Mouse (Mus musculus): Measurements from ENCODE around the gene Eif5. TPM values are rescaled to one million over a fixed set of nuclear protein-coding genes. Genes with fewer than 3 reads are reported as not detected.
"Not testable (repeated sequence)": the region's sequence is repeated elsewhere in the genome, so short reads cannot be mapped to it uniquely, and the experiment has no call there.

Gene Eif5
- total RNA-seq, 2 experiments from 2014 or later = 123 to 146 TPM

DNA sequence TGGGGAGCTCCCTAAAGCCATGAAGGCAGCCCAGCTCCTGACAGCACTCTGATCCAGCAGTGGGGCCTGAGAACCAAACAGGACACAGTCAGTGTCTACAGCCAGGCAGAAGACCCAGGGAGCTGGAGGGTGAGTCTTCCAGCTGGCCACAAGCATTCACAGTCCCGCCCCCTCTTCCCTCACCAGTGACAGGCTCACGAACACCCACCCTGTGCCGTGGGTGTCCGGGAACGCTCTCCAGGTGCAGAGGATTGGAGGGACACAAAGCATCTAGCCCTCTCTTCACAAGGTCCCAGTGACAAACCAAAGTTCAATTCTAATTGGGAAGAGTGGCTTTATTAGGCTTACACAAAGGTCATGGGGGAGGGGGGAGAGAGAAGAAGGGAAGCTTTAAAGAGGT, 18.0 kb upstream of the Eif5 start:
- intact Hi-C loops (cut with DNase I) = no loop called here
- no peak for DNase-seq

DNA sequence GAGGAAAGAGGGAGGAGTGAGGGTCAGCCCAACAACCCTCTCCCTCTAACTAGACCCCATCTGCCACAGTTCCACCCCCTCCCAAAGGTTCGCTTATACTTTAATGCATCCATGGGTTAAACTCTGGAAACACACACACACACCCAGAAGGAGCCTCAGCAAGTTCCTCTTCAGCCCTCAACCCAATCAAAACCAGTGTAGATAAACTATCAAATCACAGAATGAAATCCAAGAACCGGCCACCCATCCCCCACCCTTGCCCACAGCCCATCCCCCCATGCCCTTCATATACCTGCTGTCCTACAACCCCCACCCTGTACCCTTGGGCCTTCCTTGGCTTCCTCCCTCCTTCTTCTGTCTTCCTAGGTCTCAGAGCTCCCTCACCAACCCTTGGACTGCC, 16.8 kb upstream of the Eif5 start:
- DNase-seq = no peak
- intact Hi-C loops (cut with DNase I) = no loop called here

DNA sequence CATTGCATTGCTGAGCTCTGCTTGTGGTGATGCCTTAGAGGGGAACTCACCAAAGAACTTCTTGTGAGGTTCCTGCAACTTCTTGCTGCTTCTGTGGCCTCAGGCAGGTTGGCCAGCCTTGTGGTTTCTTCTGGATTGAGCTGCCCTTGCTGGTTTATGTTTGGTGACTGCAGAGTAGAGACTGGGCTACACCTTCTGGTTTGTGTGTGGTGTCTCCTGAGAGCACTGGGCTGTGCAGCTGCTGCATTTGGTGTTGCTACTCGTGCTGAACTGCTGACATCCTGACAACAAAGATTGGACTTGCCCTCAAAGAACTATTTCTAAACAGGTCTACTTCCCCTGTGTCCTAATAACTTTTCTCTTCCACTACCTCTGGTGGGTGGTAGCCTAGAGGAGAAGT, 13.3 kb upstream of the Eif5 start:
- intact Hi-C loops (cut with DNase I) = no loop called here
- DNase-seq = no peak

DNA sequence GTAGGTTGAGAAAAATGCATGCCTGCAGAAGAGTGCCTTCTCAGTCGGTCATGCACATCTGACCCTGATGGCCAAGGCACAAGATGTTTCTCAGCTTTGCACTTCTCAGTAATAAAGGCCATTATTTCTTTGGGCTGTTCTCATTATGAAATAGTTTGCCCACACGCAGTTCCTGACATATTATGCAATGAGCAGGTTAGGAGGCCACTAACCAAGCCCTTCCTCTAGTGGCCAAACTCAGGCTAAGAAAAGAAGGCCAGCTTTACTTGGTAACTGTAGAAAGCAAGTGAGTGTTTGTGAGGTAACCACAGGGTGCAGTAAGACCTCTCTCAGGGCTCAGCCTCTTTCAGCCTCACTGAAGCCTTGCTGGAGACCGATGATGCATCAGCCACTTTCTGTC, 12.9 kb upstream of the Eif5 start:
- DNase-seq = no peak
- intact Hi-C loops (cut with DNase I) = no loop called here

DNA sequence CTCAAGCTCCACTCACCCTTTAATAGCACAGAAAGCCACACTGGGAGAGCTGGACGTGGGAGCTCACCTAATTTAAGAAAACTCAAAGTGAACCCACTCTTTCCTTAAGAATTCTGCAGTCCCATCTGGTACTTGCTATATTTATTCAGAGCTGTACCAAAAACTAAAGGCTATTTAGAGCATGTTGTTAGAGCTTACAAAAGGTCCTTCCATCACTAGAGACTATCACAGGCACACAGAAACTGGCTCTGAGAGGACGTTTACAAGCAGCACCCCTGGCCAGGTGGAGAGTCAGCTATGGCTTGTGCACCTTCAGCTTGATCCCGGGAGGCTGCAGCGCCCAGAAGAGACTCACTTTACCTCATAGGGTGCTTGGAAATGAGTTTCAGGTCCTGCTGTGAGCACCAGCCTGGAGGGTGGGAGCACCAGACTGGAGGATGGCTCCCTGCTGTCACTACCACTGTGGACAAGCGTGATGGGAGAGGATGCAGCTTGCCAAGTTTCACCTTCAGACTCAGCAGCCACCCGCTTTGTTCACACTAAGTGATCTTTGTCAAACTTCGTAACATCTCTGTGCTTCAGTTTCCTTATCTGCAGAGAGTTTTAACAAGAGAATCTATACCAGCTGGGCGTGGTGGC, 10.1 kb upstream of the Eif5 start:
- intact Hi-C loops (cut with DNase I) = no loop called here
- no peak for DNase-seq

DNA sequence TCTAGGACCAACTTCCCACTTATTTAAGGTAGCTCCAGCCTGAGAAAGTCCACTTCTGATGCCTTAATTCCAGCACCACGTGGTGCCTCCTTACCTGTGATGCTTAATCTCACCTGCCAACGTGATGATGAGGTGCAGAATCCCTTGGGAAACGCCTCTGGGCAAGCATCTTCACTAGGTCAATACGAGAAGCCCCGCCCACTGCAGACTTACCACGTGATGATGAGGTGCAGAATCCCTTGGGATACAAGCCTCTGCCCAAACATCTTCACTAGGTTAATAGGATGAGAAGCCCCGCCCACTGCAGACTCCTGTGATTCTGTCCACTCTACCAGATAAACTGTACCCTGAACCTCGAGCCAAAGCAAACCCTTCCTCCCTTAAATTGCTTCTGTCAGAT, 8.6 kb upstream of the Eif5 start:
- no peak for DNase-seq
- intact Hi-C loops (cut with DNase I) = no loop called here

DNA sequence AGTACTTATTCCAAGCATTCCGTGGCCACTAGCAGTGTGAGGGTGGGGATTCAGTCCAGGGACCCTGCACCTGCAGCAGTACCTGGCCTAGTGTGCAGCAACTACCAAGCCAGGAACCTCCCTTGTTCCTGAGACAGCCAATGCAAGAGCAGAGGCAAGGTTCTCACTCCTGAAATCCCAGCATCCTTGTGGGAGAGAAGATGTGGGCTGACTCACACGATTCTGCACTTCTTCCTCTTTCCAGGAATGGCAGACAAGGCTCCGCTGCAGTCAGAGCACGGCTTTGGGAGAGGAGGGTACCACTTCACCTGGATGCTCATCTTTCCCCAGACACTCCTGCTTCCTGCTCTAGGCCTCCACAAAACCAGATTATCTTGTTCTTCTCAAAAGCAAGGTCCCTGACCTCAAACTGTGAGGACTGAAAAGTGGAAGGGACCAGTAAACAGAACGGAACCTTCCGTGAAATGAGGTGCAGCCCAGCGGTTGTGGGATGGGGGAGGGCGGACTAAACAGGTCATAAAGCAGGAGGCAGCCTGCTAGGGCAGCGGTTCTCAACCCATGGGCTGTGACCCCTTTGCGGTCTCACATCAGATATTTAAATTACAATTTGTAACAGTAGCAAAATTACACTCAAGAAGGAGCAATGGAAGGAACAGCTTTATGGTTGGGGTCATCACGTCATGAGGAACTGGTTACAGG, 4.6 kb upstream of the Eif5 start:
- DNase-seq = no peak
- intact Hi-C loops (cut with DNase I) = no loop called here

DNA sequence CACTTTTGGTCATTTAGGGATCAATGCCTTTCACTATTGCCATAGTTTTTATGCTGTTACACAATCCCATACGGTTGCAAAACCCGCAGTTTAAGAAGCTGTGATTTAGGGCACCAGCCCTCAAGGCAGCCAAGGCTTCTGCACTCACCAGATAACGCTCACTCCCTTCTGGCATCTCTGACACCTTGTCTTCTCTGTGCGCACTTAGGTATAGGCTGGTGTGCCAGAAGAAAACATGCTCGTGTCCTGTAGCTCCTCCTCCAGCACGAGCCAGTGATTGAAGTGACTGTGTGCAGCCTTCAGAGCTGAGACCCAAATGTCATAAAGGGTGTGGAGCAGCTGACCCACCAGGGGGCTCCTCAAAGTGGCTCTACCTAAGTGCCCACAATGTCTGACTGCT, 2.5 kb upstream of the Eif5 start:
- intact Hi-C loops (cut with DNase I) = no loop called here

DNA sequence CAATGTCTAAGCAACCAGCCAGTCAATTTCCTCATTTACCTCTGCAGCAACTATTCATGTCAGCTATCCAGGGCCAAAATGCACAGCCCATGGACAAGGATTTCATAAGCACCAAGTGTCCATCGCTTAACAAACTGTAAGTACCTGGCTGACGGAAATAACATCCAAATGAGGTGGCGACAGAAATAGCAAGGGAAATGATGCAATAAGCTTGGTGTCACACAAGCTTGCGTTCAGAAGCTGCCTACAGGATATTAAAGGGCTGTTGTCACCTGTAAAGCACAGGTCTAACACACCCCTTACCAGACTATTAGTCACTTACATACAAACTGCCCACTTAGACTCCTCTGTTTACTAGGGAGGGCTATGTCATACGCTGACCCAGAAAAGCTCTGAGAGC, 2.1 kb upstream of the Eif5 start:
- no peak for DNase-seq
- intact Hi-C loops (cut with DNase I) = no loop called here

More for the DNA sequence above, 2.5 kb upstream of the Eif5 start:
- no peak for DNase-seq

DNA sequence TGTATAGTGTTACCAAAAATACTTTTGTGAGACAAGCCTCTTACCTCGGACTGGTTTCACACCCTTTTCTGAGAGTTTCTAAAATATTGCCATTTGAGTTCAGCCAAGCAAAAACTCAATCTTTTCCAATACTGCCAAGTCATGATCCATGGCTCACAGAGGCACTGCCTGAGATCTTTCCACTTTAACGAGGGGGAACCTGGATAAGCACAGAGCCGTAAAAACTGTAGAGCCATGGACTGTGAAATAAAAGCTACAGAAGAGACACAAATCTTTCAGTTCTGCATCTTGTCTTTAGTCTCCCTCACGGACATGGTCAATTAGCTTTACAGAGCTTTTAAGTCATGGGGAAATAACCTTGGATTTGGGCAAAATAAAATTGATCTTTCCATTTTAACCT, 1.1 kb upstream of the Eif5 start:
- intact Hi-C loops (cut with DNase I) = no loop called here
- no peak for DNase-seq

DNA sequence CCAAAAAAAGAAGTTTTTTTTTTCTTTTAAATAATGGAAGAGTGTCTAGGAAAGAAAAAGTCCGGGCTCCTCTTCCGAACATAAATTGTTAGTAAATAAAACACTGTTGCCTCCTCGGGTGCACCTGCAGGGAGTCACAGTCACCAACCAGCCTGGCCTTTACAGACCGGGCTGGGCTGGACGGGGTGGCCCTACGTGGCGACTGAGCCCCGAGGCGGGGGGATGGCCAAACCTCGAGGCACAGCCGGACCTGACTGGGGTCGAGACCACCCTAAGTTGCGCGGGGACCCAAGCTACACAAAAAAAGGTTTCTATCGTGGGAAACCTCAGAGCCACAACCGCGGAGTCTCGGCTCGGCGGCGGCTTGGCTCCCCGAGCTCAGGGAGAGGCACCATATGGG, 475 bp upstream of the Eif5 start:
- intact Hi-C loops (cut with DNase I) = no loop called here

DNA sequence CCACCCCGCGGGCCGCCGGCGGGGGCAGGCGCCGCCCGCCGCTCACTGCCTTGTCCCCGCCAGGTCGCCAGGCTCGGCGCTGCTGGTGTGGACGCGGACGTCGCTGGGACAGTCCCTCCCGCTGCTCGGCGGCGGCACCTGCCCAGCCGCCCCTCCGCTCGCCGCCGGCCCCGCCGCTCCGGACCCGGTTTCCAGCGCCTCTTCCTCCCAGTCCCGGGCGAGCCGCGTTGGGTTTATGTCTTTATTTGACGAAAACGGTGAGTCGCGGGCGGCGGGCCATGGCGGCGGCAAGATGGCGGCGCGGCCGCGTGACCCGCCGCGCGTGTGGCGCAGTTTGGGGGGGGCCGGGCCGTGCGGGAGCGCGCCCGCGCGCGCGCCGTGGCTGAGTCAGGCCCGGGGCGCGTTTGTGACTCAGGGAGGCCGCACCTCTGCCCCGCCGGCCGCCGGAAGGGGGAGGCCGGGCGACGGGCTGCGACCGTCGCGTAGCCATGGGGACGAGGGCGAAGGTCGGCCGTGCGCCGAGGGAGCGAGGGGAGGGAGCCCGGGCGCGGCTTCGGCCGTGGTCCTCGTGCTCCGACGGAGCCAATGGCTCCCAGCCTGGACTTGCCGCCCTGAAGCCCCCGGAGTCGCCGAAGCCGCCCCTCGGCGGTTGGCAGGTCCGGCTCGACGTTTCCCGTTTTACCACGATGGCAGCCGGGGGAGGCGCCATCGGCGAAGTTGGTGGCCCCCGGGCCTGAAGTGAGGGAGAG, 650 bp downstream of the Eif5 start:
- DNase-seq = peak in 1 of 2 experiments; percentile 79
- intact Hi-C loops (cut with DNase I) = loop anchor here (2.0 kb wide), 1 partner anchor 36 kb away; the partner anchor contains the start of gene Mark3

More for the DNA sequence above, 475 bp upstream of the Eif5 start:
- DNase-seq = peak in 1 of 2 experiments; percentile 28

DNA sequence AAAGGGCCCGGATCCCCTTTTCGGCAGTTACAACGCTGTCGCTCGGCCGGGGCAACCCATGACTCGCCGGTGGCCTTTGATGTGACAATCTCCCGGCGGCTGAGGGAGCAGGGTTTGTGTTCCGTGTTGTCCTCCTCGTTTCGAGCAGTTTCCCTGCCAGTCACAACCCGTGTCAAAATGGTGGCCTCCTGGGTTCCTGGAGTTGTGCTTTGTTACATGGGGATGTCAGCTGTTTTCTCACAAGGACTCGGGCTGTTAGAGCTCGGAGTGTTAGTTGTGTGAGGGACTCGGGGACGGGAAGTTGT, 1.2 kb downstream of the Eif5 start:
- DNase-seq = no peak

DNA sequence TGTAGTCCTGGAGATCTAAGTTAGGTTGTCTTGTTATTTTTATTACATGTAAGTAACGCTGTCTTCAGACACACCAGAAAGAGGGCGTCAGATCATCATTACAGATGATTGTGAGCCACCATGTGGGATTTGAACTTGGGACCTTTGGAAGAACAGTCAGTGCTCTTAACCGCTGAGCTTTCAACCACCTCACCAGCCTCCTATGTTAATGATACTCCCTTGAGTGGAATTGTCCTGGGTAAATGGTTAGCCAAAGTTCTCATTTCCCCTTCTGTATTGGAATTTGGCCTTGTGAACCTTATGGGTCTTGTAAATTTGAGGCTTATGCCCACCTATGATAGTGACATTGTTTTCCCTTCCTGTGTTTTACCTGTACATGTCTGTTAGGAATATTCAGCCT, 9.3 kb downstream of the Eif5 start:
- intact Hi-C loops (cut with DNase I) = no loop called here
- no peak for DNase-seq

More for the DNA sequence above, 1.2 kb downstream of the Eif5 start:
- intact Hi-C loops (cut with DNase I) = loop anchor here (2.0 kb wide), 1 partner anchor 36 kb away; the partner anchor contains the start of gene Mark3

DNA sequence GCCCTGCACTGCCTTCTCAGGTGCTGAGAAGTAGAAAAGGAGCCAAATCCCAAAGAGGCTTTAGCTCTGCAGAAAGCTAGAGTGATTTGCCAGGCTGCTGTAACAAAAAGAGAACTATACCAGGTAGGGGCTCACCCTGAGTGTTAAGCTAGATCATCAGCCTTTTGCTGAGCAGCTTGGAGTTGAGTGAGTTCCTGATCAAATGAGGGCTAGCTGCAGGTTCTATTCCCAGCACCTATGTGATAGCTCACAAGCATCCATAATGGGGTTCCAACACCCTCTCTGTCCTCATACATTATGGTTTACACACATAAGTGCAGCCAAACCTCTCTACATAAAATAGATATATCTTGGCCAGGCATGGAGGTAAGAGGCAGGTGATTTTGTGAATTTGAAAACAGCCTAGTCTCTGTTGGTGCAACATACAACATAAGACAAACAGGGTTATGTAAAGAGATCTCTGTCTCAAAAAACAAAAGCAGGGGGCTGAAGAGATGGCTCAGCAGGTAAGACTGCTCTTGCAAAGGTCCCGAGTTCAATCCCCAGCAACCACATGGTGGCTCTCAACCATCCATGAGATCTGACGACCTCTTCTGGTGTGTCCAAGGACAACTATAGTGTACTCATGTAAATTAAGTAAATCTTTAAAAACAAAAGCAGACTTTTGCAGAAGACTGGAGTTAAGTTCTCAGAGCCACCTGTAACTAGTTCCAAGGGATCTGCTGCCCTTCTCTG, 10.9 kb downstream of the Eif5 start:
- DNase-seq = no peak
- intact Hi-C loops (cut with DNase I) = no loop called here

DNA sequence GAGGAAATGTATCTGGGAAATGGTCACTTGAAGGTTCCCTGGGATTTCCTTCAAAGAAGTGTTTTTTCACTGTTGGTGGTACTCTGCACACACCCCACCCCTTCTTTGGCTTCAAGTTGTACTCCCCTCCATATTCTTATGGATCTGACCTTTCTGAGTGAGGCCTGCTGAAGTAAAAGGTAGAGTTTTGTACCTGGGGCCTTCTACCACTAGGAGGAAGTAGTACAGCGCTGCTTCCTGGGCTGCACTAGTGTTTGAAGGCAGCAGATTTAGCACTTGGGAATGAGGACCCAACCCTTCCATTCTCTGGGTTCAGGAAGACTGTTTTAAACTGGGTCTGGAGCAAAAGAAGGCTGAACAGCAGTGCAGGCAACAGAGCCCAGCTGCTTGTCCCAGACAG, 12.9 kb downstream of the Eif5 start:
- no peak for DNase-seq
- intact Hi-C loops (cut with DNase I) = loop anchor here (5.0 kb wide), 1 partner anchor 77 kb away; no protein-coding TSS in a partner anchor

DNA sequence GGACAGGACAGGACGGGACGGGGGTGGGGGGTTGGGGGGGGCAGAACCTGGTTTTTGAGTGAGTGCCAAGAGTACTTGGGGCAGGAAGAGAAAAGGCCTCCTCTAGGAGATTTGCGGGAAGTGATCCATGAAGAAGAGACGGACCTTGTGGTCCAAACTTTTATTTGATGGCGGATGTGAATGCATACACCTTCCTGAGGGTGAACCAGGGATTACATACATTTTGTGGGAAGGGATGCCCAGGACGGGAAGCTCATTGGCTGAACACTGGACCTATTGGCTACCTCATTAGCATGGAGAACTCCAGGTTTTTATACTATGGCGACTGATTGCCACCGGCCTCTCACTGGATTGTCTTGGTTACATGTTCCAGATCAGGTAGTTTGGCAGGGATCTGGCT, 14.5 kb downstream of the Eif5 start:
- no peak for DNase-seq
- intact Hi-C loops (cut with DNase I) = loop anchor here (5.0 kb wide), 1 partner anchor 75 kb away; no protein-coding TSS in a partner anchor

DNA sequence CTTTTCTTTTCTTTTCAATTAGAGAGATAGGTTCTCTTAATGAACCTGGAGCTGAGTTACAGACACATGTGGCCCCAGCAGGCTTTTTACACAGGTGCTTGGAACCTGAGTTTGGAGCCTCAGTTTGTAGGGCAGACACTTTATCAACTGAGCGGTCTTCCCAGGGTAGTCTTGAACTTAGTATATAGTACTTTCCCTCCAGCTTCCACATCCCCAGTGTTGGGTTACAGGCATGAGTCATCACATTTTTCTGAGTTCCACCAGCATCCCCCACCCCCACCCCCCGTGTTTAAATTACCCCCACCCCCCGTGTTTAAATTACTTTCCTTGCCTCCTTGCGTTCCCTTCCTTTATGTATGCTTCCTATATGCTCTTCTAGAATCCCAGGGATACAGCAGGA, 17.5 kb downstream of the Eif5 start:
- no peak for DNase-seq
- intact Hi-C loops (cut with DNase I) = no loop called here

DNA sequence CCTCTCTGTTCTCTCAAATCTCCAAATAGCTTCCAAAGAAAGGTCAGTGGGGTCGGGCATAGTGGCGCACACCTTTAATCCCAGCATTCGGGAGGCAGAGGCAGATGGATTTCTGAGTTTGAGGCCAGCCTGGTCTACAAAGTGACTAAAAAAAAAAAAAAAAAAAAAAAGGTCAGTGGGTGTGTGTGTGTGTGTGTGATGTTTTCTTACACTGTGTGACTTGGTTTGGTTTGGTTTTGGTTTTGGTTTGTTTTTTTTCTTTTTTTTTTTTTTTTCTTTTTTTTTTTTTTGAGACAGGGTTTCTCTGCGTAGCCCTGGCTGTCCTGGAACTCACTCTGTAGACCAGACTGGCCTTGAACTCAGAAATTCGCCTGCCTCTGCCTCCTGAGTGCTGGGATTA, 18.1 kb downstream of the Eif5 start:
- intact Hi-C loops (cut with DNase I) = not testable (repeated sequence)

DNA sequence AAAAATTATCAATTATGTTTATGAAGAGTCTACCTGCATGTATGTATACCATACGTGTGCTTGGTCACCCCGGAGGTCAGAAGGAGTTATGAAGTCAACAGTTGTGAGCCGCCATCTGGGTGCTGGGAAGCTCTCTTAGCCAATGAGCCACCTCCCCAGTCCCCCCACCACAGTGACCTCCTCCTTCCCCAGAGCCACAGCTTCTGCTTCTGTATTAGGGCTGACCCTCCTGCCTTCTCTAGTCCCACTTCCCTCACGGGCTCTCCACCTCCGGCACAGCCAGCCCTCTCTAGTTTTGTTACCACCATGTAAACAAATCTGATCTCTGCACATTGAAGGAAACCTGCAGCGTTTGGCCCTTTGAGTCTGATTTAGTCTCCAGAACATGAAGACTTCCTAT, 19.7 kb downstream of the Eif5 start:
- intact Hi-C loops (cut with DNase I) = no loop called here
- DNase-seq = no peak

More for the DNA sequence above, 18.1 kb downstream of the Eif5 start:
- DNase-seq = not testable (repeated sequence)

DNA sequence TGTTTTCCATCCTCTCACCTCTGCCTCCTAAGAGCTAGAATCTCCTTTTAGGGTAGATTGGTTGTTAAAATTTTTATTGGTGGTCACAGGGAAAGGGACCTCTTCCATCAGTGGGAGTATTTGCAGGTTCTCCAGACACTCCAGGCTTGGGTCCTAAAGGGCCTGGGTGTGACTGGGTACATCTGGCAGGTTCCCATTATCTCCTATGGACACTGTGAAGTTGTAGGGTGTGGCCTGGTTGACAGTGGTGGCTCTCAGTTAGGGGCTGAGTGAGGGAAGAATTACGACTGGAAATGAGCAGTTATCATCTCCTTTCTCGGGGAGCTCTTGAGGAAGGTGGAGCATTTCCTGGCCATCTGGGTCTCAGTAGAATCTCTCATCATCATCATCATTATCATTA, 20.8 kb downstream of the Eif5 start:
- intact Hi-C loops (cut with DNase I) = no loop called here
- no peak for DNase-seq
